Mouse (Mus musculus): ENCODE measurements around the gene A1cf. TPM values are rescaled to one million over a fixed set of nuclear protein-coding genes. Genes with fewer than 3 reads are reported as not detected.

The A1cf gene
- total RNA-seq (2015) (not detected in 2 replicates), total RNA-seq (2017) (not detected in 2 replicates)

DNA sequence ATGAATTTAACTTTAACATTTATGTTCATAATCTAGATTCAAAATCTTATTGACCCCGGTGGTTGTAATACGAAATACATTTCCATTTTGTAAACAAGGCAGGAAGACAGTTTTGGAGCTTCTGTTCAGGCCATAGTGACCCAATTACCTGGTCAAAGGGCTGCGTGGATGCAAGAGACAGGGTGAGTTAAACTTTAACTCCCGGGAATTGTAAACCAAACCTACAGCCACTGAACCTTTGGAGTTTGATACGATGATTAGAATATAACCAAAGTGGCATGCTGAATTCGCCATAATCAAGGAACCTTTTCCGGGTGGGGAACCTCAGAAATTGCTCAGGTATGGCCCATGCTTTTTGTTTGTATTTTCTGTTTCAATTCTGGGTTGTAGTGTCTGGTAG is at the start of gene A1cf:
TSS of gene A1cf (plus strand) at position 244 of the 400 bp plus-strand sequence.
- no peak for ATAC-seq (ENCODE audit: poor library complexity, severe bottlenecking)

DNA sequence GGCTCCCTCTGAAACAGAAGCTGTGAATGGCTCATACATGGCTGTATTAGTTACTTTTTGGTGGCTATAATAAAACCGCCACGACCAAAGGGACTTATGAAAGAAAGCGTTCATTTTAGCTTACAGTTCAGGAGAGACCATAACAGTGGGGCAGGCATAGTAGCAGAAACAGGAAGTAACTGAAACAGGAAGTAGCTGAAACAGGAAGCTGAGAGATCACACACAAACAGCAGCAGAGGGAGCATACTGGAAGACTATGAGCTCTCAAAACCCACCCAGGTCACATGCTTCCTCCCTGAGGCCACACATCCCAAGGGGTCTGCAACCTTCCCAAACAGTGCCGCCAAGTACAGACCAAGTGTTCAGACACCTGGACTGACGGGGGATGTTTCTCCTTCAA is 34.3 kb upstream of the A1cf start:
- peak; percentile 100 for ATAC-seq (ENCODE audit: poor library complexity, severe bottlenecking)

DNA sequence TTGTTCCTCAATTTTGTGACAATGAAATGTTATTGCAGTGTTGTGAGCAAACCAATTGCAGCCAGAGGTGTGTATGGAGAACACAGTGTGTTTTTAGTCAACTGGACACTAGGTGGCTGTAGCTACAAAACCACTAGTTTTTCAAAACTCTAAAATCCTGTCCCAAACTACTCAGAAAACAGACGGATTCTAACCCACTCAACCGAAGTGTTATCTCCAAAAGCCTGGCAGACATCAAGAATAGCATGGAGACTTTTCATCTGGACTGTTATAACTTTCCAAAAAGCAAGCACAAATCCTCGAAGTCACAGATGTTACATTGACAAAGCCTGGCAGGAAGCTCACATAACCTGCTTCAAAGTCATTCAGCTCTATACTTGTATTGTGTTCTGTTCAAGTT is 6.7 kb upstream of the A1cf start:
- ATAC-seq (ENCODE audit: poor library complexity, severe bottlenecking), result no peak

DNA sequence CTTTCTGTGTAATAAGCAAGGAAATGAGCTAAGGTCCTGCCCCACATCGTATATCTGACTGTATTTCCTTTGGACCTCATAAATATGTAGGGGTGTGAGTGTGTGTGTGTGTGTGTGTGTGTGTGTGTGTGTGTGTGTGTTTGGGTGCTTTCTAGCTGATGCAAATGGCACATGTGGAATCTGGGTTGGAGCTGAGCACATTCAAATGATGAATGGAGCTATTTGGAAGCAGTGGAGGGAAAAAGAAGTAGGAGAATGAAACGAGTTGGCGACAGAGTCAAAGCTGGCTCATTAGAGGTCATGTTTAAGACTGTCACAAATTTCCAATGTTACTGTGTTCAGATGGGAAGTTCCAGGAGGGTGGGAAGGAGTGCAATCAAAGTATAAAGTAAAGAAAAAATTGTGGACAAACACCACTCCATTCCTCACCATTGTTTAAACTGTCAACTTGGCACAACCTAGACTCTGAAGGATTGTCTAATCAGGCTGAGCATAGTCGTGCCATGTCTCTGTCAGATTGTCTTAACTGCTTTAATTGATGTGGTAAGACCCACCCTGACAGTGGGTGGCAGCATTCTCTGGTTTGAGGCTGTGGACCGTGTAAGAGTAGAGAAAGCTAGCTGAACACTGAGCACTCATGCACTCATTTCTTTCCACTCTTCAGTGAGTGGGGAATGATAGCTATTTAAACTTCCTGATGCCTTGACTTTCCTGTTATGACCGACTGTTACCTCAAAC is 5.9 kb upstream of the A1cf start:
- no peak for ATAC-seq (ENCODE audit: poor library complexity, severe bottlenecking)

DNA sequence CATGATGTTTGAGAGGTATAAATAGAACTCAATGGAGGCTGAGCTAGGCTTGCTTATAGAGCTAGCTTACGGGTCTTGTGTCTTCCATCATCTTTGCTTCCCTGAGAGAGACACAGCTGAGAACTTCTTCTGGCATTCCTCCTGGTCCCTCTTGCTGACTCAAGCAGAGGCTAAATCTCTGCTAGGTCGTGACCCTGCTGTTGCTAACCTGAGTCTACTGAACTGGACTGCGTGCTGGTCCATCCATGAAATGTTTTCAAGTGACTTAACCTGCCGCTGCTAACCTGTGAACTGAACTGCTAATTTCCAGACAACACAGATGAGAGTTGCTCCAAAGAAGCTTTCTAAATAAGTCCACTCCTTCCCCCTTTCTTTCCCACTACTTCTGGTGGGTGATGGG is 3.1 kb upstream of the A1cf start:
- ATAC-seq (ENCODE audit: poor library complexity, severe bottlenecking), result no peak

DNA sequence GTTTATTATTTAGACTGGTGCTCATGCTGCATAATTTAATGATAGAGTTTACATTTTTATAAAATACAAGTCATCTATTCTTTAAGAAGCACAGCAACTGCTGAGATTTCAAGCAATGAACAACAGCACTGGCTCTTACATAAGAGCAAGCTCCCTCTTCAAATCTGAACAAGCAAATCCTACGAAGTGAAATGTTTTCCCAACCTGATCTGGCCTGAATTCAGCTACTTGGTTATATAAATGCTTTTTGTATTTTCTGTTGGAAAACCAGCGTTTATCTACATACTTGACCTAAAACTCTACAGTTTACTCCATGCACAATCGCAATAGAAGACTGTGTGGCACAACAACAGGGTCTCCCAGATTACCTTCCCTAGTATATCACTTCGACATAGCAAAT is 488 bp upstream of the A1cf start:
- ATAC-seq (ENCODE audit: poor library complexity, severe bottlenecking), result no peak

DNA sequence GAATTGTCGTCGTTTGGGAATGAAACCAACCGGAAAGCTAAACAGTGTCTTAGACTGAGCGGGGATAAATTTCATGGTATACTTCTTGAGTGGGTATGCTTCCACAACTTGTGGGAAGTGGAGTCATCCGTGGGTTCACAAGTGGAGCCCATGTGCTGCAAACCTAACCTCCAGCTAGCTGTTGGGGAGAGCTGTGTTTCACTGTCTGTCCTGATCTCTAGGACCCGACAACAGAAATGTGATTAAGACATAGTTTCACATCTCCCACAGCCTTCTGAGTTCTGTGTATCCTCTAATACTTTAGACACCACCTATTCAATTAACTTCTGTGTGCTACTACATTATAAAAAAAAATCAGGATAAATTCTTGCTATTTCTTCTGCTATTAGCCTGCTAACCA is 407 bp downstream of the A1cf start:
- no peak for ATAC-seq (ENCODE audit: poor library complexity, severe bottlenecking)

DNA sequence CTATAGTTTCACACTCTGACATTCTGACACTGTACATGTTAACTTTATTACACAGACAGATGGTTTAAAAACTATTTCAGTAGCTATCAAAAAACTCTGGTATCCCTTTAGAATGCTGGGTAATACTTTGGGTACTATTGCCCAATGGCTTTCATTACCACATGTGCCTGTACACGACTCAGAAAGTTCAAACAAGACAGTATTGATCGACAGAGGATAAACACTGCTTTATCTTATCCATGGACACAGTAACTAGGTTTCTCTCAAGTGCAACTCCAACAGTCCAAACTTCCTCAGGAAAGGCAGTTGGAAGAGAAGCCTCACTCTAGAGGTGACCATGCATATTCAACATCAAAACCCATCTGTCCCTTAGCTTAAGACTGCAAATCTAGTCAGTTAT is 2.8 kb downstream of the A1cf start:
- ATAC-seq (ENCODE audit: poor library complexity, severe bottlenecking), result no peak

DNA sequence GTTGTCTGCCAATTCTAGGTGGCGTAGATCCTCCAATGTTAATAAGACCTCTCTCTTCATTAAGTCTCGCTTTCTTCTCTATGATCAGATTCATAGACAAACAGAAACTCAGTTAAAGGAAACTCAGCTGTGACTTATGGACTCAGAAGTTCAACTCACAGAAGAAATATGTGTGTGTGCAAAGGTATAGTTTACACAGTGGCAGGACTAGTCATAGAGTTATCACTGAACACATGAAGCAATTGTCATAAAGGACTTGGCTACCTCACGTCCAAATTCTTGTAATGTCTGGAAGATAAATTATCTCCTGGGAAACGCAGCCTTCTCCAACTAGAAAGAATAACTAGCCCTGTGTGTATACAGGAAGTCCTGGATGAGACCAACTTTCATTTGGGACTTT is 9.4 kb downstream of the A1cf start:
- ATAC-seq (ENCODE audit: poor library complexity, severe bottlenecking), result no peak

DNA sequence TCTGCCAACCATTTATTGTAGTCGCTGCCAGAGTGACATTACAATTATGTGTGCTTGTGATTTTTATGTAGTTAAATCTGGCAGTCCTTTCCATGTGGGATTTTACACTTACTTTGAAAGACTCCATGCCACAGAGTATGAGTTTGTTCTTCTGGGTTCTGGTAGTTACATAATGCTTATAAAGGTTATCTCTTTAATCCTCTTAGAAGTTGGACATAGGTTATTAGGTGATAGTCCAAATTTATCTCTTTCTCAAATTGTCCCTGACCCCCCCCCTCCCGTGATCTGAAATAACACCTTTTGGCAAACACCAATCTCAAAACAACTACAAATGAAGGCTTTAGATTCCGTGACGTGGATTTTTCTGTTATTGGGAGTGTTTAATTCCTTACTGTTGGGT is 16.0 kb downstream of the A1cf start:
- no peak for ATAC-seq (ENCODE audit: poor library complexity, severe bottlenecking)

DNA sequence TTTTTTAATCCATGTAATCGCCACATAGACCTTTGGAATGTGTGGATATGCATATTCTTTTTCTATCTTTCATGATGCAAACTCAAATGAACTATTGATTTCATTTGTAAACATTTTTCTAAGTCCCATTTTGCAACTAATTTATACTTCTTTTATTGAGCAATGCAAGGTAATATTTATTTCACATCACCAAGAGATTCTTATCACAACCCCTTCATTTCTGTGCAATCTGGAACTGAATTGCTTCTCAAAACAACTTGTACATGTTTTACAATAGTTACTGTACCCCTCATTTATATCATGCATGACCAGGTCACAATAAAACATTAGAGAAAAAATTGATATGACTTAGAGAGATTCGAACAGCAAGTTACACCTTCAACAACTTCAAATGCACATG is 18.7 kb downstream of the A1cf start:
- ATAC-seq (ENCODE audit: poor library complexity, severe bottlenecking), result no peak

DNA sequence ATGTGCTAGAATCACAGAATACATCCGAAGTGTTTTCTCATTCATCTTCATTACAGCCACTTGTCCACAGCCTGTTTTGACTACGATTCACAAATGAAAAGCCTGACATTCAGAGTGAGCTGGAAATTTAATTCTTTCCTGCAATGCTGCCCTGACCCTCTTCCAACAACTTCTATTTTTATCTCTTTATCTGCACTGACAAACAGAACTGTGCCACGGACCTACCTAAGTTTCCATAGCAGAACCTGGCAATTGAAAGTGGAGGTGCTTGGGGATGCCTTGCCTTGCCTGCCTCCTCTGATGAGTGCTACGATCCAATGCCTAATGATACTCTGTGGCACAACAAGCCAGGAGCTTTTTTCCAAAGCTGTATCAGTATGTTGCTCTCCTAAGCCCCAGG is 21.4 kb downstream of the A1cf start:
- ATAC-seq (ENCODE audit: poor library complexity, severe bottlenecking), result no peak

DNA sequence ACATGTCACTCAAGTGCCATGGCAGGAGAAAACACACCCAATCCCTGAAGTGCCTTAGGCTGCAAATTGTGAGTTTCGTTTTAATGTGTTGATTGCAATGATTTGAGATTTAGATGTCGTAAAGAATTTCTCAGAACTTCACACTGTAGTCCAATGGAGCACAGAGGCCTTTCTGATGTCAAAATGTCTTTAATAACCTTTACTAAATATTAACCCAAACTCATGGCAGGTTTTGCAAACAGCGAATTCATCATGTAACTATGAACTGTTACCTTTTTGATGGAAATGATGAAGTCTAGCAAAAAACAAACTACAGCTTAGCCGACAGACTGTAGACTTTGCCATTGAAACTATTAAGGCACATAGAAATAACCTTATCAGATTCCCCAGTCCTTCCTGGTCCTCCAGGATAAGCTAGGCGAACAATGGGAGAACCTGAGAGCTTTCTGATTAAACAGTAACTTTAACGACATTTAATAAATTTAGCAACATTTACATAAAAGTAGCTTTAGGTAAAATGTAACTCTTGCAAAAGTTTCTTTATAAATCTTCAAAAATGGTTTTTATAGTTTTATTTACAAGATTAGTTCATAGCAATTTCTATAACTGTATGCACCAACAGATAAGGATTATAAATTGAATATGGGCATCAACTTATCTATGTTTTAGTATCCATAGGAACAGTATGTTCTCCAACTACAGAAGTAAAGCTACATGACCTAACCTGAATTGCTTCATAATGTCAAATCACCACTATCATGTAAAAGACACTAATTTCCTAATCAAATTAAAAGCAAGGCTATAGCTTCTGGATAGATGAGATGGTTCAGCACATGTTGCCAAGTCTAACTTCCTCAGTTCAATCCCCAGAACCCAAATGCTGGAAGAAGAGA is 22.7 kb downstream of the A1cf start:
- ATAC-seq (ENCODE audit: poor library complexity, severe bottlenecking), result no peak

DNA sequence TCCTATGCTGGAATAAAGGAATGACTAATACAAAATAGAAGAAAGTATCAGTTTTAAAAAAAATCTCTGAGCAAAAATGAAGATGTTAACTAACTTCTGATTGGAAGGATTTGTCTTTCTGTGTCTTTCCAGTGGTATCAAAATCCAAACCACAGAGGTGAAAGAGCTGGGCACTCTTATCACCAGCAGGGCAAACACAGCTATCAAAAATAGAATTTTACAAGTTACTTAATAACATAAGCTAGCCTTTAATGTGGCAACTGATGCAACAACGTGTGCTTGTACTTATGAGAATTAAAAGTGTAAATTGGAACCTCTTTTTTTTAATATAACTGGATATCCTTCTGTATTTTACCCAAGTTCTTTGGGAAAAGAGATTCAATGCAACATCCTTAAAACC is 27.4 kb downstream of the A1cf start:
- no peak for ATAC-seq (ENCODE audit: poor library complexity, severe bottlenecking)

DNA sequence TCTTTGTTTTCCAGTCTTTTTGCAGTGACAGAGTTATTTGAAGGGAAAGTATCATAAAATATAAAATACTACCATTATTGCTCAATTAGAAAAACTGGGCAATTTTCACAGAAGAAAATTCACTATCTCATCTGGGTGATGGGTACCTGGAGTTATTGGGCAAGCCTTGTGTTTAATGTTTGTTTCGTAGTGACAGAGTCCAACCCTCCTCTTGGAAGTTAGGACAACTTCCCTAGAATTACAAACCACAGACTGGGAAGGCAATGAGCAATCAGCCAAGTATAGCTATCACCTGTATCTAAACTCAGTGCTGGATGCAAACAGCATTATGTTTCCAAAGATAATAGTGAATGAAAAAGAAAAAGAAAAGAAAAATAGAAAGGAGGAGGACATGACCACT is 28.1 kb downstream of the A1cf start:
- no peak for ATAC-seq (ENCODE audit: poor library complexity, severe bottlenecking)

DNA sequence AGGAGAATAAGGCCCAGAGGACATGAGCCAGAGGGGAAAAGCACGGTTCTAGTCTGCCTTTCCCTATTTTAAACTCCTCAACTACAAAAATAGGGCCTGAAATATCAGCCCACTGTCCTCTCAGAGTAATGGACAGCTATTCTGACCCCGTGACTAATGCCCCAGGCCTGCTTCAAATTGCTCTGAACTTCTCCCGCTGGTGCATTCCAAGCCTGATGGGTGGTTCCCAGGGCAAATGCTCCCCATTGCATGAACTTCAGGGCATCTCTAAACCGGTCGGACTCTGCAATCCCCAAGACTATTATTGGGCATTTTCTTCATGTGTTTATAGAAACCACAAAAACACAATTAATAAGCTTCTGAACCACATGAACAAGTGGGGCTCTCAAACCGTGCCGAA is 37.1 kb downstream of the A1cf start:
- ATAC-seq (ENCODE audit: poor library complexity, severe bottlenecking), result no peak

DNA sequence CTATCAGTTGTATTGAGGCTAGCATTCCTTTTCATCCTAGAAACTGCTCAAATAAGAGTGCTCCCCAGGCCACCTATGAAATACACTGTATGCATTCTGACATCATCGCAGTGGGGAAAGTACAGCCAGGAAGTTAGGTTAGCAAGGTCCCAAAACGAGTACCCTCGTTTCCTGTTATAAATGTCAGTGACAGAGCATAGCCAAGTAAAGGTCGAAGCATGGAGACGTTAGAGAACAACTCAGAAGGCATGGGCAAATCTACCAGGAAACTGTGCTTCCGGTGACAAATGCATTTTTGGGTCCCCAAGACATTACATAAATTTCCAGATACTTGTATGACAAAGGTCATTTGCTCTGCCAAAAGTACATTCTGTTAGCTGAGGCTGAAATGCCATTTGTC is 41.9 kb downstream of the A1cf start:
- peak; percentile 76 for ATAC-seq (ENCODE audit: poor library complexity, severe bottlenecking)

DNA sequence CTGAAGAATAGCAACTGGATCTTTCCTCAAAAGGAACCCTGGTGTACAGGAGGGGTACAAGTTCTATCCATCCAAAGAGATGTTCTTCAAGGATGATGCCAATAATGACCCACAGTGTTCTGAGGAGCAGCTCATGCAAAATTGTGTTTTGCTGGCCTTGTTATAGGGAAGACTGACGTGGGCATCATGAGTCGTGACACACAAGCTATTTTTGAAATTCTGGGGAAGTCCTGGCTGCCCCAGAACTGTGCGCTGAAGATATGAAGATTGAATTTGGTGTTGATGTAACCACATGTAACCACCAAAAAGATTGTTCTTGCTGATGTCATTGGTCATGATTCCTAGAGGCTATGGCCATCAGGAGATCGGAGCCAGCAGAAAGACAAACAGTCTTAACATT is 45.4 kb downstream of the A1cf start:
- ATAC-seq (ENCODE audit: poor library complexity, severe bottlenecking), result no peak

DNA sequence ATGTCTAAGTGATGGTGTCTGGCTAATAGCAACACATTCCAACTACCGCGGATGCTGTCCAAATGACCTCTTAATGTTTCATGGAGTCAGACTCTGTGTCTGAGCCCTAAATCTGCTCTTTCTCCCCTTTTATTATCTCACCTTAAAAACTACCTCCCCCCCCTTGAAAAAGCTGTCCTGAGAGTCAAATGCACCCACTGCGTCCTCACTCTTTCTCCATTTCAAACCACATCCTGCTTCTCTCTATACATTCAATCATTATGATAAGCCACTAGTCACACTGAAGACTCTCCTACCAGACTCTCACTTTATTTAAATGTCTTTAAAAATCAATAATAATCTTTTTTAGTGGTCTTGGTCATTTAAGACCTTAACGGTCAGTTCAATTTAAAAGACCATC is 51.8 kb downstream of the A1cf start:
- ATAC-seq (ENCODE audit: poor library complexity, severe bottlenecking), result 0 out of 2 replicates have a peak, but pooled peaks have one; percentile 5

DNA sequence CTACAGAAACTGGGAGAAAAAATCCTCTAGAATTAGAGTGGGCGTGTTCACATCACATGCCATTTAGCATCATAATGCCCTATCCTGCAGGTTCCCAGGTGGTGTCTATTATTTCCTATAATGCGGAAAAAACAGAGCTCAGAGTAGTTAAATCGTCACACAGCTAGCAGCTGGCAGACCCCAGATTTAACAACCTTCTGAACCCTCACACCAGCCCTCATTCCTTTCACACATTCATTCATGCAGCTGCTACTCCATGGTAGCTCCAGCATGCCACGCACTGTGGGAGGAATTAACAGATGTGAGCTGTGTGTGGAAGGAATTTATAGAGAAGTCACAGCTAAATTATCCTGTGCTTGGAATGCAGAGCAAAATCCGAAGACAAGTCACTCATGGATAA is 53.3 kb downstream of the A1cf start:
- no peak for ATAC-seq (ENCODE audit: poor library complexity, severe bottlenecking)

DNA sequence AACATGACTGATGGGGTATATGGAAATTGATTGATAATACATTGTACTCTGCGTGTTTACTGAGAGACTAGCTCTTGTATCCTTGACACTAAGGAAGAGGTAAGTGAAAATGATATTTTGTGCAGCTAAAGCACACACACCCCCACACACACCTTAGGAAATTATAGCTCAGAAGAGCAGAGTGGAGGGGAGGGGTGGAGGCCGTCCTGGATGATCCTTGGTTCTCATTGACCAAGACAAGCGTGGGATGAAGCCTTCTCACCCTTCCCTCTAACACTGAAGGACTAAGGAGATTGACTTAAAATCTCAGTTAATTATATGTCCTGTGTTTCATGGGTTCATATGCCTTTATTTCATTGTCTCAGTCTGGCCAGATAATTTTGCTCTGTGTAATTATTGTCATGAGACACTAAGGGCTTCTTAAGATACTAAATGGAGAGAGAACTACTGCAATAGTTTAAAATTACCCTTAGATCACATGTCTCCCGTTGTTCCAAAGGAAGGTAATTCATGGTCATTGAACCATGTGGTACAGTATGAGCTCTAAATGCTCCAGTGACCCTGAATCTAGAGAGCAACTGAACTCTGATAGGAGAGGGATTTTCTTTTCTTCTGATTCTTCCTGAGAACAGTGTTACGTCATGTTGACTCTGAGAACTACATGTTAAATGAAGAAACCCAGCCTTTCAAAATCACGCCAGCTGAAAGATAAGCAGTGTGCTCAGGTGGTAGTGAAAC is 55.2 kb downstream of the A1cf start:
- ATAC-seq (ENCODE audit: poor library complexity, severe bottlenecking), result no peak
